8 mouse cellular contexts compared by ENCODE assay signal in genomic region chr8:23344161-23344560, GRCm38 (mm10).
DNase-seq lines count a peak whose midpoint lies in the region; ATAC-seq and TF ChIP-seq lines count a peak whose summit lies in the region.

No protein-coding gene starts in this region.

- H3K36me3 ChIP-seq in hindbrain, embryonic 10.5 days = no peaks in the 10 kb centered on the region
- no peaks in the 10 kb centered on the region for H3K36me3 ChIP-seq in hindbrain, embryonic 16.5 days (ENCODE audit: control insufficient read depth, insufficient read depth, low read length)

- no peak overlapping the region for H3K4me3 ChIP-seq in hindbrain, embryonic 10.5 days
- no peak overlapping the region for H3K4me3 ChIP-seq in hindbrain, embryonic 16.5 days (ENCODE audit: low read length)

- no peak overlapping the region for H3K4me2 ChIP-seq in hindbrain, embryonic 16.5 days (ENCODE audit: low read length)

- no peaks in the 10 kb centered on the region for H3K27me3 ChIP-seq in hindbrain, embryonic 10.5 days (ENCODE audit: insufficient read depth, poor library complexity, severe bottlenecking)
- H3K27me3 ChIP-seq in hindbrain, embryonic 16.5 days (replicated peaks; ENCODE audit: control insufficient read depth, insufficient read depth, low read length) = no peaks in the 10 kb centered on the region

- TF ChIP-seq POLR2A in brain, embryonic 14.5 days (IDR thresholded peaks at IDR 0.05; ENCODE audit: borderline replicate concordance, extremely low read depth, insufficient read depth, insufficient read length, poor library complexity, severe bottlenecking) = no peak

- no peaks in the 10 kb centered on the region for H3K4me1 ChIP-seq in hindbrain, embryonic 10.5 days (replicated peaks)
- H3K4me1 ChIP-seq in hindbrain, embryonic 16.5 days (ENCODE audit: control insufficient read depth, insufficient read depth, low read depth, low read length) = no peaks in the 10 kb centered on the region

- peak; percentile 55; the same call in 1 of the 2 replicates for TF ChIP-seq CTCF in brain, embryonic 14.5 days (IDR thresholded peaks at IDR 0.05; ENCODE audit: borderline replicate concordance, extremely low read depth, insufficient read depth, insufficient read length)

- whole genome bisulfite sequencing in hindbrain, embryonic 10.5 days = 26% methylated on average over 4 of the region's 4 CpGs
- WGBS in hindbrain, embryonic 16.5 days = 22% methylated on average over 4 of the region's 4 CpGs

- H3K9me3 ChIP-seq in hindbrain, embryonic 10.5 days = peaks cover 6% of the 10 kb centered on the region
- H3K9me3 ChIP-seq in hindbrain, embryonic 16.5 days (ENCODE audit: control insufficient read depth, low read length) = peaks cover 3% of the 10 kb centered on the region

- no peak overlapping the region for H3K27ac ChIP-seq in hindbrain, embryonic 10.5 days
- H3K27ac ChIP-seq in hindbrain, embryonic 16.5 days (ENCODE audit: low read depth, low read length) = no peak overlapping the region

- DNase-seq in hindbrain, embryonic 10.5 days (ENCODE audit: low spot score) = peak; percentile 57
- DNase-seq in testis, postnatal 10 days (ENCODE audit: low spot score) = peak; percentile 56
- no peak for DNase-seq in testis, postnatal 14 days (ENCODE audit: low spot score)
- peak; percentile 63 for DNase-seq in brain, embryonic 14.5 days (ENCODE audit: low read depth)
- DNase-seq in kidney, postnatal 14 days = peak; percentile 40
- DNase-seq in ovary, adult 18-20 months (ENCODE audit: low spot score) = no peak

- ATAC-seq in hindbrain, embryonic 16.5 days = no peak
- ATAC-seq in inflammation-experienced regulatory T-cells, adult 6 months = no peak

- H3K9ac ChIP-seq in hindbrain, embryonic 16.5 days (ENCODE audit: low read depth, low read length) = no peak overlapping the region

Comparison
In these comparisons a context has a peak if more than half of its experiments do, and no peak if none do; other contexts are left out.
1. DNase-seq: peak in hindbrain, embryonic 10.5 days (single experiment), testis, postnatal 10 days (single experiment), brain, embryonic 14.5 days (single experiment) and kidney, postnatal 14 days (single experiment); none in testis, postnatal 14 days (single experiment) and ovary, adult 18-20 months (single experiment).